20 mouse cellular contexts compared by ENCODE assay signal in the genomic region with DNA sequence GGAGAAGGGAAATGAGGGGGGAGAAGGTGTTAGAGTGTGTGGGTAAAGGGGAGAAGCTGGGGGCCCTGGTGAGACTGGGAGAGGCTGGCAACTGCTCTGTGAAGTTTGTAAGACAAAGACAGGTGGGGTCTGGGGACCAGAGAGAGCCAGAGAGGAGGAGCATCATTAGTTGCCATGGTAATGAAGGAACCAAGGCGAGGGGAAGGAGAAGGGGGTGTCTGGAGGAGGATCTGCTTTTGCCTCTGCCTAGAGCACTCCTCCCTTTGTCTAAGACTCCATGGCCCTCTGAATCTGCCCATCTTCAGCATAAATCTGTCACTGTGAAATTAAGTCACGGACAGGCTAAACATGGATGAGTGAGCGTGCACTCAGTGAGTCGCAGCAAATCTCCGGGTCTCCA. TPM values are rescaled to one million over a fixed set of nuclear protein-coding genes. Genes with fewer than 3 reads are reported as not detected.
DNase-seq lines count a peak whose midpoint lies in the region; ATAC-seq and TF ChIP-seq lines count a peak whose summit lies in the region.
"Had no signal": no experiment of that assay in that cellular context is flagged by ENCODE, and none has a peak within 500 bp of the region (broad histone marks: within the 10 kb centered on the region; RNA-seq: fewer than 3 reads in every experiment).

No protein-coding gene starts in this region.

- 41% methylated on average over 5 of the region's 5 CpGs for WGBS in embryonic facial prominence, embryonic 14.5 days
- 47% methylated on average over 5 of the region's 5 CpGs for WGBS in embryonic facial prominence, embryonic 10.5 days
- 38% methylated on average over 5 of the region's 5 CpGs for whole genome bisulfite sequencing in neural tube, embryonic 11.5 days
- 22% methylated on average over 5 of the region's 5 CpGs for WGBS in hindbrain, postnatal 0 days

- no peak for TF ChIP-seq CTCF in hindbrain, postnatal 0 days (IDR thresholded peaks at IDR 0.05; ENCODE audit: low read depth)

- H3K4me3 ChIP-seq in embryonic facial prominence, embryonic 14.5 days (ENCODE audit: low read depth, low read length), result no peak overlapping the region
- H3K4me3 ChIP-seq in embryonic facial prominence, embryonic 10.5 days, result no peak overlapping the region
- no peak overlapping the region for H3K4me3 ChIP-seq in neural tube, embryonic 11.5 days (ENCODE audit: low read depth, low read length)
- no peak overlapping the region for H3K4me3 ChIP-seq in hindbrain, postnatal 0 days (ENCODE audit: low read length)
- H3K4me3 ChIP-seq: embryonic facial prominence, embryonic 13.5 days; heart, embryonic 13.5 days; limb, embryonic 10.5 days; liver, embryonic 13.5 days had no signal

- no peak overlapping the region for H3K4me2 ChIP-seq in embryonic facial prominence, embryonic 14.5 days (ENCODE audit: low read depth, low read length)
- no peak overlapping the region for H3K4me2 ChIP-seq in neural tube, embryonic 11.5 days (ENCODE audit: low read depth)
- 0 out of 2 replicates have a peak overlapping the region, but pooled peaks have one; percentile 22 for H3K4me2 ChIP-seq in hindbrain, postnatal 0 days (ENCODE audit: low read depth, low read length)
- H3K4me2 ChIP-seq: embryonic facial prominence, embryonic 13.5 days; heart, embryonic 13.5 days; liver, embryonic 13.5 days had no signal

- peaks cover 7% of the 10 kb centered on the region; the same call in 1 of the 2 replicates for H3K4me1 ChIP-seq in embryonic facial prominence, embryonic 14.5 days (ENCODE audit: control insufficient read depth, insufficient read depth, low read length)
- H3K4me1 ChIP-seq in embryonic facial prominence, embryonic 10.5 days, result peaks cover 28% of the 10 kb centered on the region
- no peaks in the 10 kb centered on the region for H3K4me1 ChIP-seq in neural tube, embryonic 11.5 days (ENCODE audit: control insufficient read depth, insufficient read depth, low read length)
- 0 out of 2 replicates have a peak, but pooled peaks cover 3% of the 10 kb centered on the region for H3K4me1 ChIP-seq in hindbrain, postnatal 0 days (ENCODE audit: insufficient read depth, low read length)

- intact Hi-C loops in left cerebral cortex, postnatal 4 days (cut with DNase I), result no loop called here

- no peaks in the 10 kb centered on the region for H3K27me3 ChIP-seq in embryonic facial prominence, embryonic 14.5 days (replicated peaks; ENCODE audit: control insufficient read depth, insufficient read depth, low read length)
- peaks cover 44% of the 10 kb centered on the region for H3K27me3 ChIP-seq in embryonic facial prominence, embryonic 10.5 days (replicated peaks; ENCODE audit: low read depth, poor library complexity, severe bottlenecking)
- H3K27me3 ChIP-seq in neural tube, embryonic 11.5 days (ENCODE audit: control insufficient read depth, insufficient read depth, low read length), result no peaks in the 10 kb centered on the region
- H3K27me3 ChIP-seq in hindbrain, postnatal 0 days (ENCODE audit: insufficient read depth, low read length), result no peaks in the 10 kb centered on the region
- H3K27me3 ChIP-seq: CH12.LX had no signal

- ATAC-seq in embryonic facial prominence, embryonic 14.5 days (ENCODE audit: low read depth), result peak; percentile 20; the same call in 1 of the 2 replicates
- ATAC-seq in neural tube, embryonic 11.5 days (ENCODE audit: insufficient read depth, low FRiP score, low TSS enrichment), result no peak
- ATAC-seq in hindbrain, postnatal 0 days, result peak; percentile 70

- no peaks in the 10 kb centered on the region for H3K36me3 ChIP-seq in embryonic facial prominence, embryonic 14.5 days (ENCODE audit: control insufficient read depth, insufficient read depth, low read length)
- H3K36me3 ChIP-seq in embryonic facial prominence, embryonic 10.5 days (replicated peaks), result no peaks in the 10 kb centered on the region
- H3K36me3 ChIP-seq in neural tube, embryonic 11.5 days (ENCODE audit: control insufficient read depth, insufficient read depth, low read length), result no peaks in the 10 kb centered on the region
- H3K36me3 ChIP-seq in hindbrain, postnatal 0 days (ENCODE audit: insufficient read depth, low read length), result no peaks in the 10 kb centered on the region
- H3K36me3 ChIP-seq: embryonic facial prominence, embryonic 13.5 days; heart, embryonic 13.5 days; limb, embryonic 10.5 days; liver, embryonic 13.5 days had no signal

- H3K9ac ChIP-seq in embryonic facial prominence, embryonic 14.5 days (ENCODE audit: low read depth, low read length), result no peak overlapping the region
- peak overlapping the region; percentile 4; the same call in 1 of the 2 replicates for H3K9ac ChIP-seq in neural tube, embryonic 11.5 days (ENCODE audit: low read length)
- no peak overlapping the region for H3K9ac ChIP-seq in hindbrain, postnatal 0 days (replicated peaks; ENCODE audit: low read length)
- H3K9ac ChIP-seq: embryonic facial prominence, embryonic 13.5 days; heart, embryonic 13.5 days; liver, embryonic 13.5 days had no signal

- no peak for DNase-seq in embryonic facial prominence, embryonic 14.5 days (ENCODE audit: low spot score)
- DNase-seq in embryonic facial prominence, embryonic 10.5 days (ENCODE audit: low spot score), result no peak
- DNase-seq in neural tube, embryonic 11.5 days (ENCODE audit: low spot score), result no peak
- no peak for DNase-seq in neural tube, embryonic 10.5 days (ENCODE audit: extremely low spot score, low spot score)
- peak; percentile 62 for DNase-seq in hindbrain, postnatal 0 days (ENCODE audit: low spot score)
- DNase-seq in thymus, adult 18-20 months, result no peak
- DNase-seq in left cerebral cortex, postnatal 4 days, result no peak
- no peak for DNase-seq in adipocyte (ENCODE audit: low spot score)
- DNase-seq: adrenal gland, postnatal 25 days; cerebellum, postnatal 36 days; kidney, postnatal 10 days; liver, embryonic 13.5 days; lung, postnatal 14 days; right cerebral cortex, postnatal 4 days; thymus, postnatal 14 days had no signal

- no peak overlapping the region for H3K27ac ChIP-seq in embryonic facial prominence, embryonic 14.5 days (replicated peaks; ENCODE audit: low read depth, low read length)
- no peak overlapping the region for H3K27ac ChIP-seq in embryonic facial prominence, embryonic 10.5 days (replicated peaks)
- no peak overlapping the region for H3K27ac ChIP-seq in neural tube, embryonic 11.5 days (ENCODE audit: low read depth, low read length)
- H3K27ac ChIP-seq in hindbrain, postnatal 0 days, result peak overlapping the region; percentile 45
- H3K27ac ChIP-seq: embryonic facial prominence, embryonic 13.5 days; heart, embryonic 13.5 days; limb, embryonic 10.5 days; liver, embryonic 13.5 days had no signal

- no peaks in the 10 kb centered on the region for H3K9me3 ChIP-seq in embryonic facial prominence, embryonic 14.5 days (ENCODE audit: control insufficient read depth, low read length)
- H3K9me3 ChIP-seq in embryonic facial prominence, embryonic 10.5 days, result no peaks in the 10 kb centered on the region
- no peaks in the 10 kb centered on the region for H3K9me3 ChIP-seq in neural tube, embryonic 11.5 days (ENCODE audit: control insufficient read depth, low read length)
- H3K9me3 ChIP-seq in hindbrain, postnatal 0 days (ENCODE audit: low read length), result no peaks in the 10 kb centered on the region
- H3K9me3 ChIP-seq: embryonic facial prominence, embryonic 13.5 days; heart, embryonic 13.5 days; limb, embryonic 10.5 days; liver, embryonic 13.5 days had no signal

RNA-seq across cellular contexts. Expression of gene Atp6v1e2, which starts 14.8 kb away (rescaled TPM):
- polyA plus RNA-seq in embryonic facial prominence, embryonic 14.5 days (2014; fragmentation: Nextera tagmentation; extraction: Ambion mirVana), result not detected in 2 replicates
- not detected in 2 replicates for polyA plus RNA-seq in embryonic facial prominence, embryonic 10.5 days (2016; fragmentation: Nextera tagmentation; extraction: Ambion mirVana)
- polyA plus RNA-seq in neural tube, embryonic 11.5 days (2014; fragmentation: Nextera tagmentation; extraction: Ambion mirVana), result not detected in 2 replicates
- not detected in 2 replicates for total RNA-seq in hindbrain, postnatal 0 days (2014; rRNA removed)
- 0.24 TPM in 1 of 2 replicates, not detected in the other for polyA plus RNA-seq in hindbrain, postnatal 0 days (2015; fragmentation: Nextera tagmentation; extraction: Ambion mirVana)
- not detected for total RNA-seq in left cerebral cortex, postnatal 4 days (2021)
- total RNA-seq: adrenal gland, postnatal 25 days; CH12.LX had no signal
- polyA plus RNA-seq: embryonic facial prominence, embryonic 13.5 days; heart, embryonic 13.5 days; limb, embryonic 10.5 days; liver, embryonic 13.5 days had no signal

RNA-seq across cellular contexts. Expression of gene Tmem247, which starts 15.7 kb away (rescaled TPM):
- not detected in 2 replicates for polyA plus RNA-seq in embryonic facial prominence, embryonic 14.5 days (2014; fragmentation: Nextera tagmentation; extraction: Ambion mirVana)
- polyA plus RNA-seq in embryonic facial prominence, embryonic 10.5 days (2016; fragmentation: Nextera tagmentation; extraction: Ambion mirVana), result not detected in 2 replicates
- polyA plus RNA-seq in neural tube, embryonic 11.5 days (2014; fragmentation: Nextera tagmentation; extraction: Ambion mirVana), result not detected in 2 replicates
- total RNA-seq in hindbrain, postnatal 0 days (2014; rRNA removed), result not detected in 2 replicates
- polyA plus RNA-seq in hindbrain, postnatal 0 days (2015; fragmentation: Nextera tagmentation; extraction: Ambion mirVana), result not detected in 2 replicates
- total RNA-seq in left cerebral cortex, postnatal 4 days (2021), result not detected
- total RNA-seq: adrenal gland, postnatal 25 days; CH12.LX; layer of hippocampus, postnatal 14 days had no signal
- polyA plus RNA-seq: embryonic facial prominence, embryonic 13.5 days; heart, embryonic 13.5 days; limb, embryonic 10.5 days; liver, embryonic 13.5 days had no signal

RNA-seq across cellular contexts. Expression of gene Rhoq, which starts 30.0 kb away (rescaled TPM):
- 36.9 and 37.8 TPM in 2 replicates for polyA plus RNA-seq in embryonic facial prominence, embryonic 14.5 days (2014; fragmentation: Nextera tagmentation; extraction: Ambion mirVana)
- polyA plus RNA-seq in embryonic facial prominence, embryonic 10.5 days (2016; fragmentation: Nextera tagmentation; extraction: Ambion mirVana), result 11.9 and 13.1 TPM in 2 replicates
- polyA plus RNA-seq in neural tube, embryonic 11.5 days (2014; fragmentation: Nextera tagmentation; extraction: Ambion mirVana), result 12.2 and 13.8 TPM in 2 replicates
- 24.1 and 51.7 TPM in 2 replicates for total RNA-seq in hindbrain, postnatal 0 days (2014; rRNA removed)
- polyA plus RNA-seq in hindbrain, postnatal 0 days (2015; fragmentation: Nextera tagmentation; extraction: Ambion mirVana), result 5.9 and 6.7 TPM in 2 replicates
- 10 to 100 TPM; 26.3 to 30.1 TPM for total RNA-seq in left cerebral cortex, postnatal 4 days (2021)
